ENCODE assay signal across 15 mouse cellular contexts in genomic region chr9:97133178-97133577, GRCm38 (mm10). TPM values are rescaled to one million over a fixed set of nuclear protein-coding genes. Genes with fewer than 3 reads are reported as not detected.
DNase-seq lines count a peak whose midpoint lies in the region; ATAC-seq and TF ChIP-seq lines count a peak whose summit lies in the region.
"Had no signal": no experiment of that assay in that cellular context is flagged by ENCODE, and none has a peak within 500 bp of the region (broad histone marks: within the 10 kb centered on the region; RNA-seq: fewer than 3 reads in every experiment).

No protein-coding gene starts in this region.

- TF ChIP-seq POLR2A in kidney, adult 2 months (IDR thresholded peaks at IDR 0.05; ENCODE audit: low read depth, low read length) = no peak
- no peak for TF ChIP-seq POLR2A in thymus, adult 2 months (IDR thresholded peaks at IDR 0.05; ENCODE audit: control insufficient read depth, extremely low read depth, insufficient read depth, low read length, poor library complexity)

- no peaks in the 10 kb centered on the region for H3K4me1 ChIP-seq in kidney, embryonic 14.5 days (ENCODE audit: control insufficient read depth, insufficient read depth, low read length)
- peaks cover 13% of the 10 kb centered on the region for H3K4me1 ChIP-seq in kidney, adult 2 months (ENCODE audit: control insufficient read depth, insufficient read depth, low read length)
- H3K4me1 ChIP-seq in limb, embryonic 15.5 days = no peaks in the 10 kb centered on the region
- H3K4me1 ChIP-seq in intestine, postnatal 0 days (replicated peaks; ENCODE audit: control insufficient read depth, insufficient read depth, low read length) = no peaks in the 10 kb centered on the region
- no peaks in the 10 kb centered on the region for H3K4me1 ChIP-seq in thymus, adult 2 months (replicated peaks; ENCODE audit: control insufficient read depth, insufficient read depth, low read length)
- H3K4me1 ChIP-seq: hindbrain, embryonic 12.5 days had no signal

- H3K27me3 ChIP-seq in kidney, embryonic 14.5 days (ENCODE audit: control insufficient read depth, insufficient read depth, low read length) = no peaks in the 10 kb centered on the region
- H3K27me3 ChIP-seq in kidney, adult 2 months (replicated peaks; ENCODE audit: control insufficient read depth, insufficient read depth, low read length) = no peaks in the 10 kb centered on the region
- H3K27me3 ChIP-seq in limb, embryonic 15.5 days = no peaks in the 10 kb centered on the region
- no peaks in the 10 kb centered on the region for H3K27me3 ChIP-seq in intestine, postnatal 0 days (replicated peaks; ENCODE audit: control insufficient read depth, insufficient read depth, low read length)
- no peaks in the 10 kb centered on the region for H3K27me3 ChIP-seq in thymus, adult 2 months (ENCODE audit: control insufficient read depth, insufficient read depth, low read length)
- H3K27me3 ChIP-seq: hindbrain, embryonic 12.5 days had no signal

- no peaks in the 10 kb centered on the region for H3K36me3 ChIP-seq in kidney, embryonic 14.5 days (ENCODE audit: control insufficient read depth, insufficient read depth, low read length)
- no peaks in the 10 kb centered on the region for H3K36me3 ChIP-seq in kidney, adult 2 months (ENCODE audit: control insufficient read depth, insufficient read depth, low read length)
- H3K36me3 ChIP-seq in limb, embryonic 15.5 days = no peaks in the 10 kb centered on the region
- H3K36me3 ChIP-seq in intestine, postnatal 0 days (ENCODE audit: control insufficient read depth, insufficient read depth) = no peaks in the 10 kb centered on the region
- H3K36me3 ChIP-seq in thymus, adult 2 months (ENCODE audit: control insufficient read depth, insufficient read depth, low read length) = no peaks in the 10 kb centered on the region
- H3K36me3 ChIP-seq: heart, embryonic 10.5 days; hindbrain, embryonic 12.5 days had no signal

- no peak overlapping the region for H3K27ac ChIP-seq in kidney, embryonic 14.5 days (ENCODE audit: low read depth, low read length)
- H3K27ac ChIP-seq in kidney, adult 2 months (ENCODE audit: insufficient read depth, low read depth, low read length) = peak overlapping the region; percentile 92
- peak overlapping the region; percentile 62; the same call in 1 of the 2 replicates for H3K27ac ChIP-seq in limb, embryonic 15.5 days
- no peak overlapping the region for H3K27ac ChIP-seq in intestine, postnatal 0 days (ENCODE audit: low read depth, low read length)
- H3K27ac ChIP-seq in thymus, adult 2 months (ENCODE audit: control insufficient read depth, insufficient read depth, low read length) = no peak overlapping the region
- H3K27ac ChIP-seq: heart, embryonic 10.5 days; hindbrain, embryonic 12.5 days had no signal

- H3K4me2 ChIP-seq in kidney, embryonic 14.5 days (replicated peaks; ENCODE audit: low read depth, low read length) = no peak overlapping the region
- H3K4me2 ChIP-seq in limb, embryonic 15.5 days = no peak overlapping the region
- no peak overlapping the region for H3K4me2 ChIP-seq in intestine, postnatal 0 days (replicated peaks; ENCODE audit: low read depth)
- H3K4me2 ChIP-seq: hindbrain, embryonic 12.5 days had no signal

- no peak for TF ChIP-seq CTCF in kidney, adult 2 months (conservative IDR thresholded peaks at IDR 0.05; ENCODE audit: insufficient read depth, insufficient read length, low read depth, low read length)
- no peak for TF ChIP-seq CTCF in intestine, postnatal 0 days (IDR thresholded peaks at IDR 0.05; ENCODE audit: low read depth)
- TF ChIP-seq CTCF in thymus, adult 2 months (IDR thresholded peaks at IDR 0.05; ENCODE audit: borderline replicate concordance, control insufficient read depth, extremely low read depth, insufficient read depth, low read length, poor library complexity) = no peak

- no peak overlapping the region for H3K9ac ChIP-seq in kidney, embryonic 14.5 days (ENCODE audit: low read depth, low read length)
- H3K9ac ChIP-seq in limb, embryonic 15.5 days = no peak overlapping the region
- H3K9ac ChIP-seq in intestine, postnatal 0 days (ENCODE audit: low read depth, low read length) = no peak overlapping the region
- H3K9ac ChIP-seq: hindbrain, embryonic 12.5 days had no signal

- DNase-seq in kidney, adult 18-20 months = peak; percentile 83
- peak; percentile 96 for DNase-seq in kidney, adult 2 months
- DNase-seq in ovary, postnatal 14 days (ENCODE audit: low spot score) = peak; percentile 13
- no peak for DNase-seq in thymus, adult 2 months
- no peak for DNase-seq in left cerebral cortex, adult 11 months (ENCODE audit: low spot score)
- DNase-seq: adrenal gland, adult 2 months; cerebellum, postnatal 36 days; liver; thymus, postnatal 36 days had no signal

- H3K9me3 ChIP-seq in kidney, embryonic 14.5 days (ENCODE audit: control insufficient read depth, low read length) = peaks cover 4% of the 10 kb centered on the region; the same call in 1 of the 2 replicates
- no peaks in the 10 kb centered on the region for H3K9me3 ChIP-seq in limb, embryonic 15.5 days
- no peaks in the 10 kb centered on the region for H3K9me3 ChIP-seq in intestine, postnatal 0 days (ENCODE audit: control insufficient read depth)
- H3K9me3 ChIP-seq: heart, embryonic 10.5 days; hindbrain, embryonic 12.5 days had no signal

- H3K4me3 ChIP-seq in kidney, embryonic 14.5 days (ENCODE audit: low read length) = no peak overlapping the region
- no peak overlapping the region for H3K4me3 ChIP-seq in kidney, adult 2 months (ENCODE audit: insufficient read depth, low read depth, low read length)
- no peak overlapping the region for H3K4me3 ChIP-seq in limb, embryonic 15.5 days
- no peak overlapping the region for H3K4me3 ChIP-seq in intestine, postnatal 0 days (ENCODE audit: low read depth, low read length)
- H3K4me3 ChIP-seq in thymus, adult 2 months (ENCODE audit: control insufficient read depth, insufficient read depth, low read length) = no peak overlapping the region
- H3K4me3 ChIP-seq: heart, embryonic 10.5 days; hindbrain, embryonic 12.5 days; myocyte had no signal

- WGBS in kidney, embryonic 14.5 days = 60% methylated on average over 8 of the region's 8 CpGs
- 21% methylated on average over 8 of the region's 8 CpGs for WGBS in kidney, adult 2 months
- 40% methylated on average over 8 of the region's 8 CpGs for WGBS in limb, embryonic 15.5 days
- 46% methylated on average over 8 of the region's 8 CpGs for WGBS in intestine, postnatal 0 days
- WGBS in thymus, adult 2 months = 65% methylated on average over 8 of the region's 8 CpGs

- no peak for ATAC-seq in kidney, embryonic 14.5 days (ENCODE audit: low FRiP score, low TSS enrichment)
- ATAC-seq in limb, embryonic 15.5 days (ENCODE audit: insufficient number of reproducible peaks, low FRiP score, low TSS enrichment, low read depth) = no peak
- ATAC-seq in intestine, postnatal 0 days = no peak

RNA-seq across cellular contexts. Expression of gene Slc25a36, which starts 22.2 kb away (rescaled TPM):
- polyA plus RNA-seq in kidney, embryonic 14.5 days (2014; fragmentation: Nextera tagmentation; extraction: Ambion mirVana) = 68.8 and 110 TPM in 2 replicates
- 39.2 and 45.6 TPM in 2 replicates for polyA plus RNA-seq in kidney, adult 2 months (2012; rRNA removed)
- polyA plus RNA-seq in limb, embryonic 15.5 days (2015; fragmentation: Nextera tagmentation; extraction: Ambion mirVana) = 66.3 and 76.2 TPM in 2 replicates
- polyA plus RNA-seq in intestine, postnatal 0 days (2015; fragmentation: Nextera tagmentation; extraction: Ambion mirVana) = 47.7 and 56.9 TPM in 2 replicates
- 15.1 and 16.1 TPM in 2 replicates for polyA plus RNA-seq in thymus, adult 2 months (2012; rRNA removed)

Comparison
In these comparisons a context has a peak if more than half of its experiments do, and no peak if none do; other contexts are left out.
1. H3K27ac ChIP-seq: peak in kidney, adult 2 months (single experiment) and limb, embryonic 15.5 days (single experiment); none in kidney, embryonic 14.5 days (single experiment), intestine, postnatal 0 days (single experiment) and thymus, adult 2 months (single experiment).
2. DNase-seq: peak in kidney, adult 18-20 months (single experiment), kidney, adult 2 months (single experiment) and ovary, postnatal 14 days (single experiment); none in thymus, adult 2 months (single experiment) and left cerebral cortex, adult 11 months (single experiment).